Mouse (Mus musculus) intestine, embryonic 16.5 days (tissue): ENCODE results near the gene Trim2. TPM values are rescaled to one million over a fixed set of nuclear protein-coding genes. Genes with fewer than 3 reads are reported as not detected.
A peak's percentile ranks its signal among the peaks of the same experiment; 100 is the strongest.

Experiments
- ATAC-seq: fragments of 200-750 bp; cut with Nextera tagmentation; 2 replicates; pipeline ENCODE4 v1.8.0; 2017; ENCODE audit warnings: moderate TSS enrichment, moderate library complexity
- H3K27ac ChIP-seq: fragments of 300-500 bp; sonication (generic); 2 replicates; pipeline ENCODE4 v1.5.1; 2014; ENCODE audit warnings: mild to moderate bottlenecking, low read length
- H3K27me3 ChIP-seq: fragments of 300-500 bp; sonication (generic); replicated peaks from 2 replicates; pipeline ENCODE4 v1.6.1; 2014; ENCODE audit warnings: low read length, control low read depth, mixed read lengths; ENCODE audit not compliant: control insufficient read depth, insufficient read depth
- H3K36me3 ChIP-seq: fragments of 300-500 bp; sonication (generic); 2 replicates; pipeline ENCODE4 v1.6.1; 2014; ENCODE audit warnings: low read length, control low read depth; ENCODE audit not compliant: control insufficient read depth, insufficient read depth
- H3K4me1 ChIP-seq: fragments of 300-500 bp; sonication (generic); 2 replicates; pipeline ENCODE4 v1.6.1; 2014; ENCODE audit warnings: low read length, control low read depth, mixed read lengths; ENCODE audit not compliant: control insufficient read depth, insufficient read depth
- H3K4me2 ChIP-seq: fragments of 300-500 bp; sonication (generic); 2 replicates; pipeline ENCODE4 v1.6.1; 2014; ENCODE audit warnings: low read depth, low read length, control low read depth
- H3K4me3 ChIP-seq: fragments of 300-500 bp; sonication (generic); 2 replicates; pipeline ENCODE4 v1.5.1; 2014; ENCODE audit warnings: mild to moderate bottlenecking, low read length
- H3K9ac ChIP-seq: fragments of 300-500 bp; sonication (generic); 2 replicates; pipeline ENCODE4 v1.6.1; 2014; ENCODE audit warnings: low read depth, low read length
- H3K9me3 ChIP-seq: fragments of 300-500 bp; sonication (generic); 2 replicates; pipeline ENCODE4 v1.6.1; 2016; ENCODE audit warnings: low read length, control low read depth; ENCODE audit not compliant: control insufficient read depth
- WGBS: fragments of 180-500 bp; shearing (Covaris S2); extraction: QIAGEN DNeasy Blood & Tissue Kit; methylation state at CpG from one replicate; pipeline ENCODE4 v1.1.7; 2014; 5-methylcytosine and 5-hydroxymethylcytosine counted together
- polyA plus RNA-seq: library from polyadenylated mRNA; unstranded; fragments of >200 nt; fragmentation: Nextera tagmentation; extraction: Ambion mirVana; gene quantifications from 2 replicates; pipeline ENCODE4 v1.2.1, GENCODE M21; 2015

Trim2 gene
- polyA plus RNA-seq, 1 experiment from 2014 or later = 57.0 TPM

- no peak for ATAC-seq
- Histone ChIP-seq H3K27me3 (no peaks in the 10 kb centered on the region), H3K9ac (peak overlapping the region; percentile 57)
Observed at GRCm38 (mm10) chr3:84268434-84268833, 38.2 kb downstream of the Trim2 start.

DNA sequence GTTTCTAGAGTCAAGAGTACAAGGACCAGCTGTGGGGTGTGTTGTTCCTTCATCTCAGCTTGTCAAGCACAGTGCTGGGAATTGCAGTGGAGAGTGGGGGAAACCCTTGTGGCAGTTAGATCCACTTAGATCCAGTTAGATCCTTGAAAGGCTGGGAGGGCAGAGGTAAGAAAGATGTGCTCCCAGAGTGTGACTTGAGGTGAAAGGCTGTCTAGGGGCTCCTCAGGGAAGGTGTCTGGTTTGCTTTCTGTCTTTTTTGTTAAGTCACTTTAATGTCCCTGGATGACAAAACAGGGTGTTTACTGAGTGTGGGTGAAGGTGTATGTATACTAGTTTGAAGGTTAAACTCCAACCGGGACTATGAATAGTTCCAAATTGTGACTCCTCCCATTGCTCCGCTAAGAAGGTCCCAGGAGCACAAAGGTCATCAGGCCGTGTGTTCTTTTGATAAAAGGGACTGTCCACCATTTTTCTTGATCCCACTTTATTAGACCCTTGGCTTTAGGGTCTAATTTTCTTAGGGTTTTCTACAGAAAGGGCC lies 40.2 kb downstream of the Trim2 start:
- WGBS = 49% methylated on average over 3 of the region's 3 CpGs

More at GRCm38 (mm10) chr3:84268434-84268833, 38.2 kb downstream of the Trim2 start:
- peak overlapping the region; percentile 40 for H3K4me2 ChIP-seq
- H3K4me1 ChIP-seq = peaks cover 36% of the 10 kb centered on the region
- peak overlapping the region; percentile 50 for H3K4me3 ChIP-seq
- 43% methylated on average over 3 of the region's 3 CpGs for WGBS
- no peaks in the 10 kb centered on the region for H3K9me3 ChIP-seq
- no peaks in the 10 kb centered on the region for H3K36me3 ChIP-seq
- peak overlapping the region; percentile 79; the same call in 1 of the 2 replicates for H3K27ac ChIP-seq

GRCm38 (mm10) chr3:84265084-84265483 lies 41.6 kb downstream of the Trim2 start:
- H3K4me3 ChIP-seq = no peak overlapping the region
- H3K36me3 ChIP-seq = no peaks in the 10 kb centered on the region
- 71% methylated on average over 1 of the region's 1 CpGs for WGBS
- H3K27ac ChIP-seq = 0 out of 2 replicates have a peak overlapping the region, but pooled peaks have one; percentile 5
- no peak overlapping the region for H3K9ac ChIP-seq
- H3K4me2 ChIP-seq = no peak overlapping the region
- ATAC-seq = no peak
- no peaks in the 10 kb centered on the region for H3K27me3 ChIP-seq
- H3K9me3 ChIP-seq = no peaks in the 10 kb centered on the region
- H3K4me1 ChIP-seq = peaks cover 36% of the 10 kb centered on the region

More for the DNA sequence above, 40.2 kb downstream of the Trim2 start:
- Histone ChIP-seq H3K36me3 (no peaks in the 10 kb centered on the region), H3K27ac (no peak overlapping the region), H3K4me1 (peaks cover 34% of the 10 kb centered on the region), H3K4me3 (no peak overlapping the region), H3K9ac (no peak overlapping the region), H3K4me2 (no peak overlapping the region), H3K27me3 (no peaks in the 10 kb centered on the region), H3K9me3 (no peaks in the 10 kb centered on the region)
- no peak for ATAC-seq

DNA sequence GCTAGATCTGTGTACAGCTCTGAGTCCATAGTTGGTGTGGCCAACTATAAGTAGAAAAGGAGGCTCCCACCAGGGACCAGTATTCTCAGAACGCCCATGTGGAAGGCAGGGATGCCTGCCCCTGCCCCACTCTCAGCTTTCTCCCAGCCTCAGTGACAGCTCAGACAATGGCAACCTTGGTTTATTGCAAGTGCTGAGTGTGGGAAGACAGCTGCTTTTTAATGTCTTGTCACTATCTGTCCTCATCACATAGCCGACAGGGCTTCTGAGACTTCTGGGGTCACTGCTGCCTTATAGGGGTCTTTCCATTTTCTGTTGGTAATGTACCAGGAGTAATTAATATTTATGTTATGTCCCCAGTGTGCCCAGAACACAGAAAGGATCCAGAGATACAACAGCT lies 42.3 kb downstream of the Trim2 start:
- WGBS = 55% methylated on average over 2 of the region's 2 CpGs
- no peak overlapping the region for H3K27ac ChIP-seq

DNA sequence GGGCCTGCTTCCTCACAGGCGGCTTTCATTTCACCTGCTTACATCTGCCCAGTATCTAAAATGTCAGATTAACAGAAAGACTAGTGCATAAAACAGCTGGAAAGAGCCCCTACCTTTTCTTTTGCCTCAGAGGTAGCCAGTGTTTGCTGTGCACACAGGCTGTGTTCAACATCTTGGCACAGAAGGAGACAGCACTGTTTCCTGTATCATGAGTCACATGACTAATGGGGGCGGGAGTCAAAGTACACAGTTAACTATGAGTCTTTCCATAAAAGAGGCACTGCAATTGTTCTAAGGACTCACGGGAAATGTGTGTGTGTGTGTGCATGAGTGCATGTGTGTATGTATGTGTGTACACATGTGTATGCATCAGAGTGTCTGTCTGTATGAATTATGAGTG lies 43.9 kb downstream of the Trim2 start:
- no peaks in the 10 kb centered on the region for H3K9me3 ChIP-seq
- H3K36me3 ChIP-seq = no peaks in the 10 kb centered on the region
- peaks cover 40% of the 10 kb centered on the region for H3K4me1 ChIP-seq
- 52% methylated on average over 3 of the region's 3 CpGs for WGBS
- peak overlapping the region; percentile 47; the same call in 1 of the 2 replicates for H3K27ac ChIP-seq
- H3K4me2 ChIP-seq = no peak overlapping the region; the same call in 1 of the 2 replicates
- H3K4me3 ChIP-seq = 0 out of 2 replicates have a peak overlapping the region, but pooled peaks have one; percentile 12
- peak; percentile 44 for ATAC-seq
- no peak overlapping the region for H3K9ac ChIP-seq
- no peaks in the 10 kb centered on the region for H3K27me3 ChIP-seq

More for the DNA sequence above, 42.3 kb downstream of the Trim2 start:
- no peak overlapping the region for H3K9ac ChIP-seq
- H3K36me3 ChIP-seq = no peaks in the 10 kb centered on the region
- H3K4me2 ChIP-seq = no peak overlapping the region
- no peak for ATAC-seq
- H3K4me1 ChIP-seq = peaks cover 36% of the 10 kb centered on the region
- H3K4me3 ChIP-seq = no peak overlapping the region
- no peaks in the 10 kb centered on the region for H3K9me3 ChIP-seq
- no peaks in the 10 kb centered on the region for H3K27me3 ChIP-seq

GRCm38 (mm10) chr3:84261863-84262262 lies 44.8 kb downstream of the Trim2 start:
- no peaks in the 10 kb centered on the region for H3K9me3 ChIP-seq

DNA sequence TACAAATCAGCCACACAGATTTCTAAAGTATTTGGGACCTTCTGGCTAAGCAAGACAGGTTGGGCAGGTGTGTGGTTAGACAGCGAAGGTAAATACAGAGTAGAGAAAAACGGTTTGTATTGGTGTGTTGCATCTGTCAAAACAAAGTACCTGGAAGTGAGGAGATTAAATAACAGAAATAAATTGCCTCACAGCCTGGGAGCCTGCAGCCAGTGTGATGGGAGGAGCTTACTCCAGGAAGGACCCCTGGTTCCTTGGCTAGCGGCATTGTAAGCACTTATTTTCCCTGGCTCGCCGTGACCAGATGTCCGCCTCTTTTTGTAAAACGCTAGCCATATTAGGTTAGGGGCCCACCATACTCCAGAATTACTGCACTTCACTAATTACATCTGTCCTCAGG lies 45.8 kb downstream of the Trim2 start:
- no peaks in the 10 kb centered on the region for H3K36me3 ChIP-seq
- WGBS = 26% methylated on average over 7 of the region's 7 CpGs
- no peak for ATAC-seq
- H3K27ac ChIP-seq = no peak overlapping the region
- no peaks in the 10 kb centered on the region for H3K9me3 ChIP-seq
- H3K4me1 ChIP-seq = peaks cover 42% of the 10 kb centered on the region
- H3K4me2 ChIP-seq = peak overlapping the region; percentile 8; the same call in 1 of the 2 replicates
- H3K27me3 ChIP-seq = no peaks in the 10 kb centered on the region
- no peak overlapping the region for H3K4me3 ChIP-seq
- no peak overlapping the region for H3K9ac ChIP-seq

More at GRCm38 (mm10) chr3:84261863-84262262, 44.8 kb downstream of the Trim2 start:
- H3K4me2 ChIP-seq = peak overlapping the region; percentile 10; the same call in 1 of the 2 replicates
- H3K4me1 ChIP-seq = peaks cover 40% of the 10 kb centered on the region
- H3K4me3 ChIP-seq = no peak overlapping the region; the same call in 1 of the 2 replicates
- no peaks in the 10 kb centered on the region for H3K27me3 ChIP-seq
- no peaks in the 10 kb centered on the region for H3K36me3 ChIP-seq
- WGBS = 85% methylated on average over 6 of the region's 6 CpGs
- no peak for ATAC-seq
- no peak overlapping the region for H3K9ac ChIP-seq
- no peak overlapping the region for H3K27ac ChIP-seq

GRCm38 (mm10) chr3:84260024-84260535 lies 46.6 kb downstream of the Trim2 start:
- Histone ChIP-seq H3K9ac (peak overlapping the region; percentile 81), H3K27me3 (no peaks in the 10 kb centered on the region), H3K36me3 (no peaks in the 10 kb centered on the region), H3K4me1 (peaks cover 47% of the 10 kb centered on the region), H3K27ac (peak overlapping the region; percentile 31; the same call in 1 of the 2 replicates), H3K4me2 (peak overlapping the region; percentile 99), H3K4me3 (peak overlapping the region; percentile 69), H3K9me3 (no peaks in the 10 kb centered on the region)
- WGBS = 7% methylated on average over 7 of the region's 8 CpGs
- no peak for ATAC-seq

- H3K4me2 ChIP-seq = peak overlapping the region; percentile 99
- WGBS = under 1% methylated on average over 74 of the region's 74 CpGs
Observed at GRCm38 (mm10) chr3:84259281-84260023, 47.2 kb downstream of the Trim2 start.

More at GRCm38 (mm10) chr3:84259281-84260023, 47.2 kb downstream of the Trim2 start:
- H3K9me3 ChIP-seq = no peaks in the 10 kb centered on the region
- H3K4me1 ChIP-seq = peaks cover 47% of the 10 kb centered on the region
- H3K4me3 ChIP-seq = peak overlapping the region; percentile 69
- no peaks in the 10 kb centered on the region for H3K27me3 ChIP-seq
- peak; percentile 45 for ATAC-seq
- H3K9ac ChIP-seq = peak overlapping the region; percentile 81
- peak overlapping the region; percentile 72 for H3K27ac ChIP-seq
- no peaks in the 10 kb centered on the region for H3K36me3 ChIP-seq
